Mouse (Mus musculus) 416B (cell line): ENCODE measurements at regions not wholly inside any gene's neighbourhood (a gene's known extent, or its start where the extent isn't known, plus 50 kb on each side); places are given as distances from the start of the nearest gene placed in this dataset.

ENCODE experiments used
- DNase-seq: peaks from one replicate; pipeline ENCODE4 v3.0.0; 2011; ENCODE audit warnings: low read depth

- peak; percentile 95 for DNase-seq
Observed at GRCm38 (mm10) chr17:47225306-47226269, 143.1 kb upstream of the Mrps10 start.

- peak; percentile 39 for DNase-seq
Observed at GRCm38 (mm10) chr17:47221068-47221796, 147.5 kb upstream of the Mrps10 start.

- DNase-seq: no peak
Observed at GRCm38 (mm10) chr17:47219846-47220245, 148.8 kb upstream of the Mrps10 start.

GRCm38 (mm10) chr17:47216490-47216889 is 152.2 kb upstream of the Mrps10 start:
- DNase-seq: no peak

- DNase-seq: peak; percentile 43
Observed at GRCm38 (mm10) chr17:47215841-47216240, 152.8 kb upstream of the Mrps10 start.

GRCm38 (mm10) chr17:47214111-47214510 is 154.6 kb upstream of the Mrps10 start:
- DNase-seq: peak; percentile 28

- DNase-seq: no peak
Observed at GRCm38 (mm10) chr17:47210441-47211196, 158.1 kb upstream of the Mrps10 start.

GRCm38 (mm10) chr17:47208886-47209585 is 159.7 kb upstream of the Mrps10 start:
- DNase-seq: no peak

GRCm38 (mm10) chr17:47207471-47207870 is 161.2 kb upstream of the Mrps10 start:
- no peak for DNase-seq

GRCm38 (mm10) chr17:47204470-47205162 is 164.1 kb upstream of the Mrps10 start:
- peak; percentile 19 for DNase-seq

- DNase-seq: no peak
Observed at GRCm38 (mm10) chr17:47199206-47199605, 169.5 kb upstream of the Mrps10 start.

GRCm38 (mm10) chr17:47197957-47198356 is 170.7 kb upstream of the Mrps10 start:
- DNase-seq: no peak

- DNase-seq: peak; percentile 30
Observed at GRCm38 (mm10) chr17:47196992-47197391, 171.7 kb upstream of the Mrps10 start.

GRCm38 (mm10) chr17:47195981-47196380 is 172.7 kb upstream of the Mrps10 start:
- no peak for DNase-seq

GRCm38 (mm10) chr17:47194463-47195012 is 174.1 kb upstream of the Mrps10 start:
- DNase-seq: no peak

- DNase-seq: no peak
Observed at GRCm38 (mm10) chr17:47191416-47191815, 177.3 kb upstream of the Mrps10 start.

GRCm38 (mm10) chr17:47189770-47190169 is 178.9 kb upstream of the Mrps10 start:
- DNase-seq: peak; percentile 56

GRCm38 (mm10) chr17:47184148-47184547 is 173.8 kb upstream of the Ubr2 start:
- DNase-seq: peak; percentile 36

- no peak for DNase-seq
Observed at GRCm38 (mm10) chr17:47182118-47182517, 171.8 kb upstream of the Ubr2 start.

- DNase-seq: no peak
Observed at GRCm38 (mm10) chr17:47179410-47179809, 169.1 kb upstream of the Ubr2 start.

- DNase-seq: peak; percentile 48
Observed at GRCm38 (mm10) chr17:47178705-47179104, 168.3 kb upstream of the Ubr2 start.
